Mouse (Mus musculus): Measurements from ENCODE around the gene Gm38392.

GRCm38 (mm10) chr3:88324951-88325405 is 38.0 kb upstream of the Gm38392 start, which contains the start of gene Glmp:
- TF ChIP-seq POLR2A (IDR thresholded peaks at IDR 0.05; ENCODE audit: low read depth, low read length) (peak; percentile 35; the same call in 1 of the 2 replicates), CTCF (IDR thresholded peaks at IDR 0.05; ENCODE audit: extremely low read depth, insufficient read length, insufficient replicate concordance, low read depth, low read length) (no peak)
